Mouse (Mus musculus): Measurements from ENCODE around the gene Tcf7l2. TPM values are rescaled to one million over a fixed set of nuclear protein-coding genes. Genes with fewer than 3 reads are reported as not detected.

The Tcf7l2 gene
- polyA plus RNA-seq, 1 experiment from 2014 or later: 166 TPM

DNA sequence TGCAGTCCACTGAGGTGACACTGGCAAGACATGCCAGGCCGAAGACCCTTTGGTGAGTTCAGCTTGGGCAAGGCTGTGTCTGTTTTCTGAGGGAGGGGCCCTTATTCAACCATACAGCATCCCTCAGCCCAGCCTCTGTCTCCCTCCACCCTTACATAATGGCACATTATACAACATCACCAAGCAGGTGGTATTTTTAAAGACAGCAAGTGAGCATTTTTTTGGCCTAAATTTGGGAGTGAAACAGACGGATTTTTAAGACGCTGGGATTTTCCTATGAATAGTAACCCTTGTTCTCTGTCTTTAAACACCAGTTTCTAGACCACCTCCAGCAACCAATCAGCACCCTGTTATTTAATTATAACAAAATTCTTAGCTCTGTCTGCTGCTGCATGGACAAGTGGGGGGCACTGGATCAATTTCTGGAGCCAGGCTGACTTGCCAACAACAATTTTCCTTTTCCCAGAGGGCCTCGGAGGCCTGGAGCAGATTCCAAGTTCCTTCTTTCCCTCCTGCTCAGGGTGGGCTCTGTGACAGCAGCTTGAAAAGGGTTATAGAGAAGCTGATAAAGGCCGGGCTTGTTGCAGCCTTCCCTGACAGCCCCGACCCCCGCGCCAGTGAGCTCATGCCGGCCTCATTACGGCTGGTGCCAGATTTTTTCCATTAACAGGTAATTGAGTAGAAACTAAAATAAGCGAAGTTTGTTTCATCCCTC lies 199.1 kb downstream of the Tcf7l2 start:
- H3K9me3 ChIP-seq (replicated peaks): no peaks in the 10 kb centered on the region
- H3K4me1 ChIP-seq: peaks cover 35% of the 10 kb centered on the region
- peak overlapping the region; percentile 36; the same call in 1 of the 2 replicates for H3K4me3 ChIP-seq
- peak; percentile 76 for DNase-seq (ENCODE audit: low spot score)
- 25% methylated on average over 11 of the region's 11 CpGs for WGBS
- peak overlapping the region; percentile 82 for H3K27ac ChIP-seq
- no peaks in the 10 kb centered on the region for H3K27me3 ChIP-seq (ENCODE audit: low read depth, poor library complexity, severe bottlenecking)
- no peaks in the 10 kb centered on the region for H3K36me3 ChIP-seq

DNA sequence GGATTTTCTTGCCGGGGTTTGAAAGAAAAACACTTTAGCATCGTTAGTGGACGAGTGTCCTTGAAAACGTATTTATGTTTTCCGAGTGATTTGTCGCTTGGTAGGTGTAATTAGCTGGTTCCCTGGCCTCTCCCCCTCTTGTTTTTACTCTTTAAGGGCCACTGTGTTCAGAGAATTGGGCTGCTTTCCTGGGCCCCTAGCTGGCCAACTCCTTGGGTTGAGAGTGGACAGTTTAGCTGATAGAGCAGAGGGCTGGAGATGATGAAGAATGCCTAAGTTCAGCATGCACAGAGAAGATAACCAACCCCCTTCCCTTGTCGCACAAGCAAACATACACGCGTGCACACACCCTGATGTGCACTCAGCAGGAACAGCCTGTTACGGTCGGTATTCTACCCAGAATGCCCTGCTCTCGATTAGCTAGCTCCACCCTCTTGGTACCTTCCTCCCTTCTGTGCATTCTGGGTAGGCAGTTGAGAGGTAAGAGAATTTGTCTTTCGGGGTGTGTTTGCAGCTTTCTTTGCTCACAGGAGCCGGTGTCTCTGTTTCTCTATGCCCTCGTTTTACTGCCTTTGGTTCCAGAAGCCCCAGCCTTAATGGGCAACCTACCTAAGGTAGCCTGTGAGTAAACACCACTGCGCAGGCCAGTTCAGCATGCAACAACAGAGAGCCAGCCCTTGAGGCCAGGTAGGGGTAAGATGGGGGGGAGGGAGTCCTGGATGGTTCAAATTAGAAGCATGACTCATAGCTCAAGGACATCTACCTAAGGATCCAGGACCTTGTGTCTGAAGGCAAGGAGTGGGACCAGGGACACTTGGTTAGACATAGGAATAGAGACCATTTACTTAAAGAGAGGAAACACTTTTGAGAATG lies 199.9 kb downstream of the Tcf7l2 start:
- no peaks in the 10 kb centered on the region for H3K9me3 ChIP-seq (replicated peaks)
- WGBS: 49% methylated on average over 16 of the region's 16 CpGs
- peak overlapping the region; percentile 82 for H3K27ac ChIP-seq
- H3K36me3 ChIP-seq: no peaks in the 10 kb centered on the region
- peak overlapping the region; percentile 36 for H3K4me3 ChIP-seq
- H3K27me3 ChIP-seq (ENCODE audit: low read depth, poor library complexity, severe bottlenecking): no peaks in the 10 kb centered on the region
- H3K4me1 ChIP-seq: peaks cover 35% of the 10 kb centered on the region
- peak; percentile 52 for DNase-seq (ENCODE audit: low spot score)

DNA sequence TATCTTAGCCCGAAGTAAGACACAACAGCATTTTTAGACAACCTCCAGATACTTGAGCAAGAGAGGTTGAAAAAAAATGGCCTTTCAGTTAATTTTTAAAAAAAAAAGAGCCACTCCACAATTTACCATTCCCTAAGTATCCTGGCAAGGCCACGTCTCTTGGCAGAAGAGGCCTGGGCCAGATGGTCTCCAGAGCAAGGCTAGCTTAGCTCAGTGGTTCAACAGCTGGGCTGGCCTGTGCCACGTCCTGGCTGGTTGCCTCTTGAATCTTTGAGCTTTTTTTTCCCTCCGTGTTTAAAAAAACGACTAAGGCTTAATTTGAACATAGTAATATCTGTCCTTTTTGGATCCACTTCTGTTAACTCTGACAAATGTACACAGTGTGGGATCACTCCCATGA lies 209.8 kb downstream of the Tcf7l2 start:
- WGBS: 89% methylated on average over 5 of the region's 5 CpGs
- Histone ChIP-seq H3K4me3 (no peak overlapping the region), H3K4me1 (peaks cover 7% of the 10 kb centered on the region; the same call in 1 of the 2 replicates), H3K9me3 (replicated peaks) (no peaks in the 10 kb centered on the region), H3K36me3 (no peaks in the 10 kb centered on the region), H3K27me3 (ENCODE audit: low read depth, poor library complexity, severe bottlenecking) (no peaks in the 10 kb centered on the region), H3K27ac (no peak overlapping the region)
- no peak for DNase-seq (ENCODE audit: low spot score)

DNA sequence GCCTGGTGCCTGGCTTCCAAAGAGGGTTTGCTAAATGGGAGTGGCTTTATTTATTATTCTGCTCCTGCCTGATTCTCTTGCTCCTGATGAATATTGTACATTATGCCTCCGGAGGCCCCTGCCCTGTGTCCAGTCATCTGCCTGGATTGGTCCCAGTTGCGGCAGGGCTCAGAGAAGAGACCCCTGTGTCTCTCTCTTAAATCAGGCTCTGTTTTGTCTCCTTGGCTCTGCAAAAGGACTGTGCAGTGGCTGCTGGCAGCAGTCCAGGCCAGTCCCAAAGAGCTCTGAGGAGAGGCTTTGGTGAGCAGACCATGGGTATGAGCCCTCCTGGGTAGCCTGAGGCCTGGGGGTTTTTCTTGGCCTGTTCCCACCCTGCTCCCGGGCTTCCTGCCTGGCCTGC lies 211.6 kb downstream of the Tcf7l2 start:
- Histone ChIP-seq H3K27ac (0 out of 2 replicates have a peak overlapping the region, but pooled peaks have one; percentile 47), H3K27me3 (ENCODE audit: low read depth, poor library complexity, severe bottlenecking) (no peaks in the 10 kb centered on the region), H3K36me3 (no peaks in the 10 kb centered on the region), H3K4me1 (peaks cover 7% of the 10 kb centered on the region; the same call in 1 of the 2 replicates), H3K9me3 (replicated peaks) (no peaks in the 10 kb centered on the region), H3K4me3 (no peak overlapping the region)
- WGBS: 93% methylated on average over 3 of the region's 3 CpGs
- DNase-seq (ENCODE audit: low spot score): no peak

DNA sequence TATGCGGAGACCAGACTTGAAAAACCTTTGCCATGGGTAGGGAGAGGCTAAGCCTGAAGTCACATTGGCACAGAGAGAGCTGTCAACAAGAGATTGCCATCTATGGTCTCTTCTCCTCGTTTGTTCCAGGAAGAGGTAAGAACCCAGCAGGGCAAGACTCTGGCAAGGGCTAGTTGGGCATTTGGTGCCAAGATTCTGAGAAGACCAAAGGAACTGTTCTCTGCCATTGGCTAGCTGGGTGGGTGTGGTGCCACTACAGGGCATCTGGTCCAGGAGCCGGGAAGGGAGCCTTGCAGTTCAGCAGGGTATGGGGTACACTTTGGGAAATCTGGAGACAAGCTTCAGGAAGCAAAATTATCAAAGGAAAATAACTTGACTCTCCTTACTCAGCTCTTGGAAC lies 213.5 kb downstream of the Tcf7l2 start:
- Histone ChIP-seq H3K27ac (no peak overlapping the region), H3K9me3 (replicated peaks) (0 out of 2 replicates have a peak, but pooled peaks cover 3% of the 10 kb centered on the region), H3K4me1 (peaks cover 7% of the 10 kb centered on the region; the same call in 1 of the 2 replicates), H3K36me3 (no peaks in the 10 kb centered on the region), H3K4me3 (no peak overlapping the region), H3K27me3 (ENCODE audit: low read depth, poor library complexity, severe bottlenecking) (no peaks in the 10 kb centered on the region)
- 75% methylated on average over 3 of the region's 3 CpGs for WGBS
- no peak for DNase-seq (ENCODE audit: low spot score)

DNA sequence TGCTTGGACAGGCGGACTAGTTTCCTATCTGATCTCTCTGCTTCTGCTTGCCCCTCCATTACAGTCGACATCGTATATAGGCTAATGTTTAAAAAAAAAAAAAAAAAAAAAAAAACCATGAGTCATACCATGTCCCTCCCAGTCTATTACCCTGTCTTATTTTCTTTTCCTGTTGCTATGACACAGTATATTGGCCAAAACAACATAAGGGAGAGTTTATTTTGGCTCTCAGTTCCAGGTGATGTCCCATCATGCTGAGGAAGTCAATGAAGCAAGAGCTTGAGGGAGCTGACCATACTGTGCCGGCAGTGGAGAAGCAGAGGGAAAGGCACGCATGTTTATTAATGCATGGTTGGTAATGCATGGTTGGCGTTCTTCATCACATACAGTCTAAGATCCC lies 215.1 kb downstream of the Tcf7l2 start:
- no peak for DNase-seq (ENCODE audit: low spot score)
- Histone ChIP-seq H3K4me3 (no peak overlapping the region), H3K4me1 (peaks cover 7% of the 10 kb centered on the region; the same call in 1 of the 2 replicates), H3K36me3 (no peaks in the 10 kb centered on the region), H3K27me3 (ENCODE audit: low read depth, poor library complexity, severe bottlenecking) (no peaks in the 10 kb centered on the region), H3K27ac (no peak overlapping the region), H3K9me3 (replicated peaks) (0 out of 2 replicates have a peak, but pooled peaks cover 3% of the 10 kb centered on the region)
- WGBS: 95% methylated on average over 6 of the region's 6 CpGs

DNA sequence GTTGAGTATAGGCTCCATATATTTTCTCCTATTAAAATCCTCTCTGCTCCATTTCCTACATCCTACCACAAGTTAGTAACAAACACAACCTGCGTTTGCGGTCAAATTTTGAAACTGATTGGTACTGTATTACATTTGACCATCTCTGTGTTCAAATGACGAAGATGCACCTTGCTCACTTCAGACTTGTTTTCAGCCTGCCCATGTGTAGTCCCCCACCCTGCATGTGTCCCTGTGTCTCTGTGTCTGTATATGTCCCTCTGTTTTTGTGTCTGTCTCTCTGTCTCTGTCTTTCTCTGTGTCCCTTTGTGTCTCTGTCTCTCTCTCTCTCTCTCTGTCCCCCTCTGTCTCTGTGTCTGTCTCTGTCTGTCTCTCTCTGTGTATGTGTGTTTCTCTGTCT lies 222.8 kb downstream of the Tcf7l2 start:
- 97% methylated on average over 3 of the region's 3 CpGs for WGBS
- H3K4me3 ChIP-seq: no peak overlapping the region

DNA sequence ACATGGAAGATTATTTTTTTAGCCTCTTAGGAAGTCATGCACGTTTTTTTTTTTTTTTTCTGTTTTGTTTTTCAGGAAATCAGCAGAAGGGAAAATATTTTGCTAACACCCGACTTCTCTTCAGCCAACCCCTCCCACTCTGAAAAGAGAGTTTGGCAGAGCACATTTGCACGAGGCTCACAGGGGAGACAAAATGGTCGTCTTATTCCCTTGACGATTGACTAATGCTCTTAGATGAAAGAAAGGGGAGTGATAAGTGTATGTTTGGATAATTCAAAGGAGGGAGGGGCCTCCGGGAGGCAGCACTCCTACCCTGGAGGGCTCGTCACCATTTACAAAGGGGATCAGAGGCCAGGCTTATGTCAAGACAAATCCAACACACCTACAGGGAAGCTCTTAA lies 224.4 kb downstream of the Tcf7l2 start:
- 36% methylated on average over 7 of the region's 7 CpGs for WGBS
- Histone ChIP-seq H3K4me1 (peaks cover 11% of the 10 kb centered on the region), H3K9me3 (replicated peaks) (no peaks in the 10 kb centered on the region), H3K27ac (no peak overlapping the region), H3K27me3 (ENCODE audit: low read depth, poor library complexity, severe bottlenecking) (peaks cover 3% of the 10 kb centered on the region; the same call in 1 of the 2 replicates), H3K36me3 (no peaks in the 10 kb centered on the region), H3K4me3 (no peak overlapping the region)
- DNase-seq (ENCODE audit: low spot score): no peak

More for the DNA sequence above, 222.8 kb downstream of the Tcf7l2 start:
- DNase-seq (ENCODE audit: low spot score): no peak
- 0 out of 2 replicates have a peak, but pooled peaks cover under 1% of the 10 kb centered on the region for H3K9me3 ChIP-seq (replicated peaks)
- H3K36me3 ChIP-seq: no peaks in the 10 kb centered on the region
- H3K27me3 ChIP-seq (ENCODE audit: low read depth, poor library complexity, severe bottlenecking): peaks cover 3% of the 10 kb centered on the region; the same call in 1 of the 2 replicates
- no peak overlapping the region for H3K27ac ChIP-seq
- H3K4me1 ChIP-seq: no peaks in the 10 kb centered on the region

DNA sequence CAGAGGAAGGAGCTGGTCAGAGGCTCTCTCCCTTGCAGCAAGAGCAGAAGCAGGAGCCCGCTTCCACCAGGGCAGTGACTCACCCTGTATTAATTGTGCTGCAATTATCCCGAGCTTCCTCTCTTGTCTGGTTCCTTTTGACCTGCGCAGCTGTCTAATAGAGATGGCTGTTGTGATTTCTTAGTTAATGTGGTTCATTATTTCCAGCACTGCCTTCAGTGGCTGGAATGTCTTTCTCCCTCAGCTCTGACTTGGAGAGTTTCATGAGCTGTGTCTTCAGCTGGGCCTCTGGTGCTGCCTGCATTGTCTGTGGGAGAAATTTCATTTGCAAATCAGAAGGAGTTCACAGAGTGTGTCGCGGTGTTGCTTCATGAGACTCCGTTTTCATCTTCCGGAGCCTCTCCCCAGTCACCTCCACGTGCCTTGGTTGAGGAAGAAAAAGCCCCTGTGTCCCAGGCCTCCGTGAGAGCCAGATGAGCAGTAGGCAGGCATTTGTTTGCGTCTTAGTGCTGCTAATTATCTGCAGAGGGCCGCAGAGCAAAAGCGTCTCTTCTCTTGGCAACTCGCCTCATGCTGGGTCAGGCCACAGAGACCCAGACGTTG lies 228.4 kb downstream of the Tcf7l2 start:
- no peak for DNase-seq (ENCODE audit: low spot score)
- no peaks in the 10 kb centered on the region for H3K9me3 ChIP-seq (replicated peaks)
- no peak overlapping the region for H3K4me3 ChIP-seq
- WGBS: 27% methylated on average over 14 of the region's 14 CpGs
- peak overlapping the region; percentile 43 for H3K27ac ChIP-seq
- no peaks in the 10 kb centered on the region for H3K36me3 ChIP-seq
- peaks cover 3% of the 10 kb centered on the region; the same call in 1 of the 2 replicates for H3K27me3 ChIP-seq (ENCODE audit: low read depth, poor library complexity, severe bottlenecking)
- peaks cover 11% of the 10 kb centered on the region for H3K4me1 ChIP-seq

DNA sequence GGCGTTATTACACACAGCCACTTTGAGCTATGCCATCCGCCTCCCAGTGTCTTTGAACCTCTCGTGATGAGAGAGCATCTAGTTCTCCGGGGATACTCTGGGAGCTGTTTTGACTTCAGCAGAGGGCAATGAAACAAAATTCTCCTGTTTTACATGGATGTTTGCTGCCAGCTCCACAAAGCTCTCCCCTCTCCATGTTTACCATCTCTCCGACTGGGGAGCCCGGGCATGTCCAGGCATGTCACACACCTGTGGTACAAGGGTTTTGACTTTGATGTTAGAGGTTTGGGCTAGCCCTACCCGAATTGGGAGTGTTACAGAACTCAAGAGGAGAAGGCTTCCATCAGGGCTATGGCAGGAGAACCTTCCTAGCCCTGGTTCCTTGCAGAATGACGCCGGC lies 234.5 kb downstream of the Tcf7l2 start:
- WGBS: 90% methylated on average over 9 of the region's 9 CpGs
- no peak for DNase-seq (ENCODE audit: low spot score)
- H3K4me3 ChIP-seq: no peak overlapping the region
- no peaks in the 10 kb centered on the region for H3K4me1 ChIP-seq
- no peaks in the 10 kb centered on the region for H3K9me3 ChIP-seq (replicated peaks)
- H3K27me3 ChIP-seq (ENCODE audit: low read depth, poor library complexity, severe bottlenecking): no peaks in the 10 kb centered on the region
- H3K27ac ChIP-seq: no peak overlapping the region
- H3K36me3 ChIP-seq: no peaks in the 10 kb centered on the region

All from limb, embryonic 10.5 days (tissue).